Mouse (Mus musculus) E14TG2a.4 (cell line): ENCODE results near the gene Abcb5.

Experiments
- CTCF ChIP-seq: conservative IDR thresholded peaks from 2 replicates; pipeline ENCODE4 v1.5.1; 2014; ENCODE audit warnings: low read length
- NANOG ChIP-seq: IDR thresholded peaks from 2 replicates; pipeline ENCODE4 v1.6.1; 2014; ENCODE audit warnings: borderline replicate concordance, low read length, mixed read lengths
- POU5F1 ChIP-seq: IDR thresholded peaks from 2 replicates; pipeline ENCODE4 v1.6.1; 2014; ENCODE audit warnings: low read length, borderline replicate concordance

- no peak for TF ChIP-seq CTCF
- no peak for TF ChIP-seq POU5F1
- no peak for TF ChIP-seq NANOG
These were observed 120.0 kb downstream of the Abcb5 start, which contains the start of gene Sp8 for GRCm38 (mm10) chr12:118846221-118846620.
